Comparison of ENCODE assay signal across 8 mouse cellular contexts in the genomic region with DNA sequence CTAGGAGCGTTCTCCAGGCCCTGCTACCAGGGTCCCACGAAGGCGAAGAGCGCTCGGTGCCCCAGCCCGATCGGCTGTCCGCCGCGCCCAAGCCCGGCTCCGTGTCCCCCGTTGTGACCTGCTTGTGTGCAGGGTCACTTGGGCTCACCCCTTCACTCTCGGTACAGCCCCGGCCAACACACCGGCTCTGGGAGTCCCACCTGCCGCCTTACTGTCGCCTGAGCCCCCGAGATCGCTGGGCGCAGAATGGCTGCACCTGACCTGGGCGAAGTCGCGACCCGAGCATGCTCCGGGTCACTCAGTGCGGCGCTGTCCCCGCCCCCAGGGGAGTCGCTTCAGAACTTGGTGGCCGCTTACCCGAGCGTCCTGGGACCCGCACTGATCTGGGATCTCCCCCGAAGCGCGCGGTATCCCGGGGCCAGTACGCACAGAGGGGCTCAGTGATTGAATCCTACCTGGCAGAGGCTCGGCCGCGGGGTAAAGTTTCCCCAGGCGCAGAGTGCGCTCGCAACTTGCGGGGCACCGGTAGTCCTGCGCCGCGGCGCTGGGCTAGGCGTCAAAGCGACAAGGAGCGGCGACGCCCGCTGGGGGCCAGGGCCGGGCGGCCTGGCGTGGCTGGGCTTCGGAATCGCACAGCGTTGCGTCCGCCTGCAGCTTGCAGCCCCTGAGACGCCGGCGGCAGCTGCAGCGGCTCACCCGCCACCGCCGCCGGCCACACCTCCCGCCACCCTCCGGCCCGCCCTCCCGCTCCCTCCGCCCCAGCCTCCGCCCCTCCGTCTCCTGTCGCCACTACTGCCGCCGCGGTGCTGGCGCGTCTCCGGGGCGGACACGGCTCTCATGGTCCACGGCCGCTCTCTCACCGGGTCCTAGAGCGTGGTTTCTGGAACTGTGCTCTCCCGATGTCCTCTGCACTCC. TPM values are rescaled to one million over a fixed set of nuclear protein-coding genes. Genes with fewer than 3 reads are reported as not detected.
DNase-seq lines count a peak whose midpoint lies in the region; ATAC-seq lines count a peak whose summit lies in the region.

Gene Tspan18, minus strand, starts transcription at position 689 of the 915 bp plus-strand sequence.

- H3K9me3 ChIP-seq in forebrain, embryonic 12.5 days: no peaks in the 10 kb centered on the region
- H3K9me3 ChIP-seq in lung, embryonic 16.5 days (ENCODE audit: control insufficient read depth, low read length): 0 out of 2 replicates have a peak, but pooled peaks cover 2% of the 10 kb centered on the region

- intact Hi-C loops in heart, postnatal 14 days (cut with DNase I): loop anchor here (1.0 to 10.0 kb wide), 6 partner anchors 47 to 259 kb away; no protein-coding TSS in a partner anchor

- H3K27ac ChIP-seq in forebrain, embryonic 12.5 days: peak within 1 kb of the TSS; percentile 84
- H3K27ac ChIP-seq in lung, embryonic 16.5 days (ENCODE audit: low read length): peak within 1 kb of the TSS; percentile 83

- H3K9ac ChIP-seq in forebrain, embryonic 12.5 days: peak within 1 kb of the TSS; percentile 82
- H3K9ac ChIP-seq in lung, embryonic 16.5 days (ENCODE audit: low read length): peak within 1 kb of the TSS; percentile 76

- ATAC-seq in cerebellum, adult (ENCODE audit: insufficient number of reproducible peaks, low FRiP score, low TSS enrichment): peak; percentile 69
- ATAC-seq in forebrain, embryonic 12.5 days (ENCODE audit: low FRiP score): peak; percentile 82
- peak; percentile 91 for ATAC-seq in lung, embryonic 16.5 days (ENCODE audit: low read depth)

- H3K36me3 ChIP-seq in forebrain, embryonic 12.5 days (replicated peaks): no peaks in the 10 kb centered on the region; the same call in 1 of the 2 replicates
- no peaks in the 10 kb centered on the region for H3K36me3 ChIP-seq in lung, embryonic 16.5 days (ENCODE audit: control insufficient read depth, insufficient read depth, low read length)

- DNase-seq in ES-CJ7 (ENCODE audit: low read depth, low spot score): peak; percentile 34
- DNase-seq in heart, postnatal 14 days: peak; percentile 85 to 87
- DNase-seq in kidney, postnatal 4 days: peak; percentile 88 to 93
- peak; percentile 53 for DNase-seq in ovary, postnatal 14 days (ENCODE audit: low spot score)
- DNase-seq in thymus, postnatal 25 days: peak; percentile 40

- H3K27me3 ChIP-seq in forebrain, embryonic 12.5 days: peaks cover 15% of the 10 kb centered on the region
- no peaks in the 10 kb centered on the region for H3K27me3 ChIP-seq in lung, embryonic 16.5 days (ENCODE audit: control insufficient read depth, insufficient read depth, low read depth, low read length)

- H3K4me2 ChIP-seq in forebrain, embryonic 12.5 days: peak within 1 kb of the TSS; percentile 97
- peak within 1 kb of the TSS; percentile 97 for H3K4me2 ChIP-seq in lung, embryonic 16.5 days (ENCODE audit: low read depth, low read length)

- H3K4me3 ChIP-seq in forebrain, embryonic 12.5 days (replicated peaks): peak within 1 kb of the TSS; percentile 74
- peak within 1 kb of the TSS; percentile 58 for H3K4me3 ChIP-seq in lung, embryonic 16.5 days (ENCODE audit: low read length)

- WGBS in forebrain, embryonic 12.5 days: under 1% methylated on average over 82 of the region's 95 CpGs
- under 1% methylated on average over 78 of the region's 95 CpGs for WGBS in lung, embryonic 16.5 days

- H3K4me1 ChIP-seq in forebrain, embryonic 12.5 days: peaks cover 60% of the 10 kb centered on the region
- H3K4me1 ChIP-seq in lung, embryonic 16.5 days (replicated peaks; ENCODE audit: control insufficient read depth, insufficient read depth, low read length): peaks cover 7% of the 10 kb centered on the region

RNA-seq across cellular contexts. Expression of gene Tspan18, which starts in this region (rescaled TPM):
- polyA plus RNA-seq in forebrain, embryonic 12.5 days (2016; fragmentation: Nextera tagmentation; extraction: Ambion mirVana): 31.2 and 32.5 TPM in 2 replicates
- 10 to 100 TPM; 29.9 to 32.7 TPM for total RNA-seq in heart, postnatal 14 days (2021)
- 24.8 and 29.7 TPM in 2 replicates for polyA plus RNA-seq in lung, embryonic 16.5 days (2015; fragmentation: Nextera tagmentation; extraction: Ambion mirVana)

Comparison
In these comparisons a context has a peak if more than half of its experiments do, and no peak if none do; other contexts are left out.
1. Peak in every context shown above with its lines: DNase-seq, ATAC-seq, H3K4me3 ChIP-seq and H3K27ac ChIP-seq.
2. DNase-seq: peak in every context shown above with its lines; median percentile 90 in kidney, postnatal 4 days; 86 in heart, postnatal 14 days; 53 in ovary, postnatal 14 days; 40 in thymus, postnatal 25 days; 34 in ES-CJ7.